Mouse (Mus musculus): ENCODE results near the gene Tmem50a. TPM values are rescaled to one million over a fixed set of nuclear protein-coding genes. Genes with fewer than 3 reads are reported as not detected.
A peak's percentile ranks its signal among the peaks of the same experiment; 100 is the strongest.

Gene Tmem50a
- polyA plus RNA-seq, 2 experiments = 44.2 to 65.1 TPM

GRCm38 (mm10) chr4:134954461-134954860 is 39.6 kb upstream of the Tmem50a start:
- Histone ChIP-seq H3K27me3 (ENCODE audit: control insufficient read depth, insufficient read depth, low read length) (no peaks in the 10 kb centered on the region; the same call in none of the 2 replicates), H3K9me3 (ENCODE audit: control insufficient read depth, low read length) (no peaks in the 10 kb centered on the region), H3K4me2 (ENCODE audit: low read depth) (no peak overlapping the region), H3K4me1 (replicated peaks; ENCODE audit: control insufficient read depth in 2 of 2, insufficient read depth in 2 of 2, low read length in 1 of 2) (peaks cover 3 to 6% of the 10 kb centered on the region in 2 experiments; a peak in 3 of 4 replicates), H3K9ac (replicated peaks) (no peak overlapping the region), H3K27ac (no peak overlapping the region), H3K36me3 (replicated peaks; ENCODE audit: control insufficient read depth, insufficient read depth, low read depth) (no peaks in the 10 kb centered on the region), H3K4me3 (ENCODE audit: insufficient read depth in 1 of 2, low read depth in 2 of 2, low read length in 2 of 2) (no peak overlapping the region)
- WGBS (ENCODE audit: insufficient replicate concordance) = 40% methylated on average over 15 of the region's 15 CpGs
- DNase-seq (ENCODE audit: low read depth in 3 of 3, low spot score in 3 of 3) (no peak), ATAC-seq (ENCODE audit: insufficient read depth) (no peak)
- TF ChIP-seq EP300 (IDR thresholded peaks at IDR 0.05; ENCODE audit: low read depth) = no peak
- TF ChIP-seq CTCF (IDR thresholded peaks at IDR 0.05; ENCODE audit: low read depth) = no peak

GRCm38 (mm10) chr4:134950518-134951091 is 35.8 kb upstream of the Tmem50a start:
- TF ChIP-seq EP300 (IDR thresholded peaks at IDR 0.05; ENCODE audit: low read depth) = no peak
- peak; percentile 15; the same call in 1 of the 2 replicates for TF ChIP-seq CTCF (IDR thresholded peaks at IDR 0.05; ENCODE audit: low read depth)
- Histone ChIP-seq H3K4me3 (ENCODE audit: insufficient read depth in 1 of 2, low read depth in 2 of 2, low read length in 2 of 2) (no peak overlapping the region), H3K4me1 (replicated peaks; ENCODE audit: control insufficient read depth in 2 of 2, insufficient read depth in 2 of 2, low read length in 1 of 2) (peaks cover 0 to 3% of the 10 kb centered on the region in 2 experiments; a peak in 2 of 4 replicates), H3K9ac (replicated peaks) (no peak overlapping the region), H3K36me3 (replicated peaks; ENCODE audit: control insufficient read depth, insufficient read depth, low read depth) (no peaks in the 10 kb centered on the region), H3K9me3 (ENCODE audit: control insufficient read depth, low read length) (no peaks in the 10 kb centered on the region), H3K4me2 (ENCODE audit: low read depth) (no peak overlapping the region), H3K27me3 (ENCODE audit: control insufficient read depth, insufficient read depth, low read length) (no peaks in the 10 kb centered on the region), H3K27ac (no peak overlapping the region)
- ATAC-seq (ENCODE audit: insufficient read depth) (no peak), DNase-seq (ENCODE audit: low read depth in 3 of 3, low spot score in 3 of 3) (no peak)
- 48% methylated on average over 11 of the region's 11 CpGs for WGBS (ENCODE audit: insufficient replicate concordance)

GRCm38 (mm10) chr4:134946024-134946744 is 31.4 kb upstream of the Tmem50a start:
- WGBS (ENCODE audit: insufficient replicate concordance) = 8% methylated on average over 17 of the region's 17 CpGs
- H3K4me2 ChIP-seq (ENCODE audit: low read depth) = peak overlapping the region; percentile 41
- peak in 2 of 3 experiments; percentile 39 to 44 for DNase-seq (ENCODE audit: low read depth in 3 of 3, low spot score in 3 of 3)
- peak; percentile 56; the same call in 1 of the 2 replicates for ATAC-seq (ENCODE audit: insufficient read depth)
- TF ChIP-seq CTCF (IDR thresholded peaks at IDR 0.05; ENCODE audit: low read depth) (peak; percentile 94), EP300 (IDR thresholded peaks at IDR 0.05; ENCODE audit: low read depth) (no peak)
- H3K27ac ChIP-seq = no peak overlapping the region
- H3K4me1 ChIP-seq (replicated peaks; ENCODE audit: control insufficient read depth in 2 of 2, insufficient read depth in 2 of 2, low read length in 1 of 2) = peaks cover 0 to 3% of the 10 kb centered on the region in 2 experiments; a peak in 2 of 4 replicates
- H3K9ac ChIP-seq (replicated peaks) = no peak overlapping the region
- H3K4me3 ChIP-seq (ENCODE audit: insufficient read depth in 1 of 2, low read depth in 2 of 2, low read length in 2 of 2) = peak overlapping the region in 1 of 2 experiments; percentile 33; a peak in 2 of 4 replicates
- no peaks in the 10 kb centered on the region for H3K9me3 ChIP-seq (ENCODE audit: control insufficient read depth, low read length)
- peaks cover 4% of the 10 kb centered on the region for H3K27me3 ChIP-seq (ENCODE audit: control insufficient read depth, insufficient read depth, low read length)
- no peaks in the 10 kb centered on the region for H3K36me3 ChIP-seq (replicated peaks; ENCODE audit: control insufficient read depth, insufficient read depth, low read depth)

DNA sequence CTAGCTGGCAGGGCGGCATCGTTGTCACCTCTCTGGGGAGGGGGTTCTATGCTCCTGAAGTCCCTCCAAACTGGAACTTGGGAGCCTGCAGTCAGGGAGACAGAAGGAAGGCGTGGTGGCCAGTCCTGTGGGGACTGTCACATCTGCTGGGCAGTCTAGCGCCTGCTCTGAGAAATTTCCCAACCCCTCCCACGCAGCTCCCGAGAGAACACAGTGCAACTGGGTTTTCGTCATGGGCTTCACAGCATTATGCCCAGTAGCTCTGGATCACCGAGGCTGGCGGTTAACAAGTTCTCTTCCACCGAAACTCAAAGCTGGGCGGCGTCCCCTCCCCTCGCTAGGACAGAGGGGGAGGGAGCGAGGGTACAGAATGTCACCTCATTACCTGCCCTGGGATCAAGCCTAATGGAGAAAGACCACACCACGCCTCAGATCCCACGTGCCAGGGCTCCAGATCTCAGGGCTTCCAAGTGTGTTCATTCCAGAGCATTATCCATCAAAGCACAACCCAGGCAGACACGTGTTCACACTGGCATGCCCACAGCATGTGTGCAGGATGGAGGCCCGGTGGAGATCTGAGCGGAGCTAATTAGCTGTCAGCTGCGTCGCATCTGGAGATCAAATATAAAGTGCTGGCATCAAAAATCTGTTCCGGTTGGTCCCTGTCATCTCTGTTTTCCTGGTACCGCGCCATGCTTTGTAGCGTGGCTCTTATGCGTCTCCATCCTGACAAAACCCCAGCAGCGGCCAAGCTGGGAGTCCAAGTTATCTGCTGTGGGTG is 29.1 kb upstream of the Tmem50a start:
- Histone ChIP-seq H3K36me3 (replicated peaks; ENCODE audit: control insufficient read depth, insufficient read depth, low read depth) (no peaks in the 10 kb centered on the region), H3K4me2 (ENCODE audit: low read depth) (no peak overlapping the region), H3K4me1 (replicated peaks; ENCODE audit: control insufficient read depth in 2 of 2, insufficient read depth in 2 of 2, low read length in 1 of 2) (peaks cover 0 to 3% of the 10 kb centered on the region in 2 experiments; a peak in 2 of 4 replicates), H3K9ac (replicated peaks) (no peak overlapping the region), H3K4me3 (ENCODE audit: insufficient read depth in 1 of 2, low read depth in 2 of 2, low read length in 2 of 2) (no peak overlapping the region), H3K27ac (no peak overlapping the region), H3K9me3 (ENCODE audit: control insufficient read depth, low read length) (no peaks in the 10 kb centered on the region), H3K27me3 (ENCODE audit: control insufficient read depth, insufficient read depth, low read length) (peaks cover 4% of the 10 kb centered on the region)
- TF ChIP-seq EP300 (IDR thresholded peaks at IDR 0.05; ENCODE audit: low read depth) = no peak
- no peak for DNase-seq (ENCODE audit: low read depth in 3 of 3, low spot score in 3 of 3)
- no peak for ATAC-seq (ENCODE audit: insufficient read depth)
- 54% methylated on average over 26 of the region's 27 CpGs for WGBS (ENCODE audit: insufficient replicate concordance)

DNA sequence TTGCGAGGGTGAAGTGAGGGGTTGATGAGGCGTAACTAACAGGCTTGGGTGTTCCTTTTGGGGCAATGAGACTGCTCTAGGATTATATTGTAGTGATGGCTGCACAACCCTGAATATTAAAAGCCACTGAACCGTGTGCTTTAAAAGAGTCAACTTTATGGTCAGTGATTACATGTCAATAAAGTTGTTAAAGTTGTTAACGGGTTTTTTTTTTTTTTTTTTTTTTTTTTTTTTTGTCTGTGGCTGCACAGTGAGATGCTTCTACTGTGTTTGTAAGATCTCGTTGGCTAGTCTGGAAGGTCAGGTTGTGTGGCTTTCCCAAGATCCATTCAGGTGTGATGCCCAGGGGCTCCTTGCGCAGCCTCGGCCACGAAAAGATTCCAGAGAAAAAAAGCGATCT is 25.1 kb upstream of the Tmem50a start:
- TF ChIP-seq CTCF (IDR thresholded peaks at IDR 0.05; ENCODE audit: low read depth) (no peak), EP300 (IDR thresholded peaks at IDR 0.05; ENCODE audit: low read depth) (no peak)
- H3K4me2 ChIP-seq (ENCODE audit: low read depth) = no peak overlapping the region
- no peak overlapping the region for H3K4me3 ChIP-seq (ENCODE audit: insufficient read depth in 1 of 2, low read depth in 2 of 2, low read length in 2 of 2)
- H3K9ac ChIP-seq (replicated peaks) = no peak overlapping the region
- H3K9me3 ChIP-seq (ENCODE audit: control insufficient read depth, low read length) = no peaks in the 10 kb centered on the region
- H3K36me3 ChIP-seq (replicated peaks; ENCODE audit: control insufficient read depth, insufficient read depth, low read depth) = peaks cover 27% of the 10 kb centered on the region
- no peak overlapping the region for H3K27ac ChIP-seq
- ATAC-seq (ENCODE audit: insufficient read depth) = no peak
- WGBS (ENCODE audit: insufficient replicate concordance) = 65% methylated on average over 9 of the region's 9 CpGs
- no peak for DNase-seq (ENCODE audit: low read depth in 3 of 3, low spot score in 3 of 3)
- H3K27me3 ChIP-seq (ENCODE audit: control insufficient read depth, insufficient read depth, low read length) = peaks cover 4% of the 10 kb centered on the region
- no peaks in the 10 kb centered on the region for H3K4me1 ChIP-seq (replicated peaks; ENCODE audit: control insufficient read depth in 2 of 2, insufficient read depth in 2 of 2, low read length in 1 of 2)

All from liver, embryonic 14.5 days (tissue).